10 mouse cellular contexts compared by ENCODE assay signal in genomic region chr6:87737921-87738626, GRCm38 (mm10). TPM values are rescaled to one million over a fixed set of nuclear protein-coding genes. Genes with fewer than 3 reads are reported as not detected.
DNase-seq lines count a peak whose midpoint lies in the region; ATAC-seq lines count a peak whose summit lies in the region.
"Had no signal": no experiment of that assay in that cellular context is flagged by ENCODE, and none has a peak within 500 bp of the region (broad histone marks: within the 10 kb centered on the region; RNA-seq: fewer than 3 reads in every experiment).

No protein-coding gene starts in this region.

- H3K36me3 ChIP-seq in forebrain, embryonic 13.5 days (ENCODE audit: poor library complexity, severe bottlenecking) = no peaks in the 10 kb centered on the region
- no peaks in the 10 kb centered on the region for H3K36me3 ChIP-seq in forebrain, embryonic 14.5 days (ENCODE audit: control insufficient read depth, insufficient read depth, low read length)
- peaks cover 25% of the 10 kb centered on the region for H3K36me3 ChIP-seq in midbrain, embryonic 10.5 days
- H3K36me3 ChIP-seq in midbrain, embryonic 15.5 days (replicated peaks) = no peaks in the 10 kb centered on the region
- no peaks in the 10 kb centered on the region for H3K36me3 ChIP-seq in stomach, embryonic 14.5 days (ENCODE audit: control insufficient read depth, insufficient read depth, low read length)
- no peaks in the 10 kb centered on the region for H3K36me3 ChIP-seq in kidney, embryonic 16.5 days (ENCODE audit: insufficient read depth, low read length)
- H3K36me3 ChIP-seq: liver, embryonic 15.5 days had no signal

- H3K27ac ChIP-seq in forebrain, embryonic 13.5 days = no peak overlapping the region
- H3K27ac ChIP-seq in forebrain, embryonic 14.5 days (ENCODE audit: low read depth, low read length) = no peak overlapping the region
- H3K27ac ChIP-seq in midbrain, embryonic 10.5 days (replicated peaks) = peak overlapping the region; percentile 86
- H3K27ac ChIP-seq in midbrain, embryonic 15.5 days = no peak overlapping the region
- H3K27ac ChIP-seq in stomach, embryonic 14.5 days (ENCODE audit: low read length) = no peak overlapping the region
- H3K27ac ChIP-seq in kidney, embryonic 16.5 days (ENCODE audit: low read length) = no peak overlapping the region

- WGBS in forebrain, embryonic 13.5 days = 35% methylated on average over 4 of the region's 4 CpGs
- 31% methylated on average over 4 of the region's 4 CpGs for WGBS in forebrain, embryonic 14.5 days
- 30% methylated on average over 4 of the region's 4 CpGs for WGBS in midbrain, embryonic 10.5 days
- 28% methylated on average over 4 of the region's 4 CpGs for WGBS in midbrain, embryonic 15.5 days
- 66% methylated on average over 4 of the region's 4 CpGs for WGBS in stomach, embryonic 14.5 days
- WGBS in kidney, embryonic 16.5 days = 69% methylated on average over 4 of the region's 4 CpGs

- H3K9ac ChIP-seq in forebrain, embryonic 13.5 days = 0 out of 2 replicates have a peak overlapping the region, but pooled peaks have one; percentile 26
- H3K9ac ChIP-seq in forebrain, embryonic 14.5 days (ENCODE audit: low read length) = no peak overlapping the region
- no peak overlapping the region for H3K9ac ChIP-seq in midbrain, embryonic 15.5 days
- no peak overlapping the region for H3K9ac ChIP-seq in stomach, embryonic 14.5 days (replicated peaks; ENCODE audit: low read depth, low read length)
- no peak overlapping the region for H3K9ac ChIP-seq in kidney, embryonic 16.5 days (replicated peaks; ENCODE audit: low read length)
- H3K9ac ChIP-seq: liver, embryonic 15.5 days had no signal

- no peak for ATAC-seq in forebrain, embryonic 13.5 days
- ATAC-seq in forebrain, embryonic 14.5 days = no peak
- ATAC-seq in midbrain, embryonic 15.5 days (replicated peaks) = no peak
- ATAC-seq in stomach, embryonic 14.5 days (ENCODE audit: insufficient number of reproducible peaks, insufficient read depth, low FRiP score, low read depth) = 0 out of 2 replicates have a peak, but pooled peaks have one; percentile 15
- ATAC-seq in kidney, embryonic 16.5 days (ENCODE audit: low FRiP score, low TSS enrichment) = no peak
- ATAC-seq in frontal cortex, adult (ENCODE audit: low TSS enrichment) = no peak

- H3K9me3 ChIP-seq in forebrain, embryonic 13.5 days (replicated peaks) = no peaks in the 10 kb centered on the region
- H3K9me3 ChIP-seq in forebrain, embryonic 14.5 days (replicated peaks; ENCODE audit: control insufficient read depth, low read length) = no peaks in the 10 kb centered on the region
- H3K9me3 ChIP-seq in midbrain, embryonic 10.5 days (replicated peaks) = peaks cover 6% of the 10 kb centered on the region; the same call in 1 of the 2 replicates
- no peaks in the 10 kb centered on the region for H3K9me3 ChIP-seq in midbrain, embryonic 15.5 days
- H3K9me3 ChIP-seq in stomach, embryonic 14.5 days (ENCODE audit: control insufficient read depth, low read depth, low read length) = no peaks in the 10 kb centered on the region
- no peaks in the 10 kb centered on the region for H3K9me3 ChIP-seq in kidney, embryonic 16.5 days (ENCODE audit: low read length)
- H3K9me3 ChIP-seq: liver, embryonic 15.5 days had no signal

- peaks cover 10% of the 10 kb centered on the region for H3K4me1 ChIP-seq in forebrain, embryonic 13.5 days
- no peaks in the 10 kb centered on the region for H3K4me1 ChIP-seq in forebrain, embryonic 14.5 days (ENCODE audit: control insufficient read depth, insufficient read depth, low read length)
- peaks cover 56% of the 10 kb centered on the region for H3K4me1 ChIP-seq in midbrain, embryonic 10.5 days
- H3K4me1 ChIP-seq in midbrain, embryonic 15.5 days = peaks cover 8% of the 10 kb centered on the region
- H3K4me1 ChIP-seq in stomach, embryonic 14.5 days (ENCODE audit: control insufficient read depth, insufficient read depth, low read length) = peaks cover 7% of the 10 kb centered on the region; the same call in 1 of the 2 replicates
- H3K4me1 ChIP-seq in kidney, embryonic 16.5 days (ENCODE audit: insufficient read depth, low read length) = peaks cover 15% of the 10 kb centered on the region

- no peak for DNase-seq in forebrain, embryonic 14.5 days (ENCODE audit: low spot score)
- peak; percentile 87 for DNase-seq in midbrain, embryonic 10.5 days (ENCODE audit: low spot score)
- DNase-seq in liver = peak; percentile 51

- H3K27me3 ChIP-seq in forebrain, embryonic 13.5 days = peaks cover 31% of the 10 kb centered on the region
- H3K27me3 ChIP-seq in forebrain, embryonic 14.5 days (replicated peaks; ENCODE audit: control insufficient read depth, insufficient read depth, low read length) = peaks cover 14% of the 10 kb centered on the region
- H3K27me3 ChIP-seq in midbrain, embryonic 10.5 days (ENCODE audit: low read depth, poor library complexity, severe bottlenecking) = peaks cover 54% of the 10 kb centered on the region
- H3K27me3 ChIP-seq in midbrain, embryonic 15.5 days (replicated peaks) = peaks cover 6% of the 10 kb centered on the region
- H3K27me3 ChIP-seq in stomach, embryonic 14.5 days (ENCODE audit: control insufficient read depth, insufficient read depth, low read length) = no peaks in the 10 kb centered on the region
- H3K27me3 ChIP-seq in kidney, embryonic 16.5 days (ENCODE audit: insufficient read depth, low read length) = peaks cover 15% of the 10 kb centered on the region

- H3K4me3 ChIP-seq in forebrain, embryonic 13.5 days = no peak overlapping the region
- no peak overlapping the region for H3K4me3 ChIP-seq in forebrain, embryonic 14.5 days (ENCODE audit: low read depth, low read length)
- peak overlapping the region; percentile 15 for H3K4me3 ChIP-seq in midbrain, embryonic 10.5 days
- no peak overlapping the region for H3K4me3 ChIP-seq in midbrain, embryonic 15.5 days
- H3K4me3 ChIP-seq in stomach, embryonic 14.5 days (ENCODE audit: low read depth, low read length) = no peak overlapping the region
- H3K4me3 ChIP-seq in kidney, embryonic 16.5 days (ENCODE audit: low read length) = no peak overlapping the region
- H3K4me3 ChIP-seq: erythroblast, embryonic 14.5 days; liver, embryonic 15.5 days had no signal

- no peak overlapping the region for H3K4me2 ChIP-seq in forebrain, embryonic 13.5 days
- no peak overlapping the region for H3K4me2 ChIP-seq in forebrain, embryonic 14.5 days (ENCODE audit: low read length)
- H3K4me2 ChIP-seq in midbrain, embryonic 15.5 days = no peak overlapping the region
- H3K4me2 ChIP-seq in stomach, embryonic 14.5 days (replicated peaks; ENCODE audit: low read depth, low read length) = no peak overlapping the region
- H3K4me2 ChIP-seq in kidney, embryonic 16.5 days (replicated peaks; ENCODE audit: low read depth, low read length) = no peak overlapping the region
- H3K4me2 ChIP-seq: liver, embryonic 15.5 days had no signal

RNA-seq across cellular contexts. Expression of gene Efcc1, which starts 7.4 kb away (rescaled TPM):
- 0.96 and 1.1 TPM in 2 replicates for polyA plus RNA-seq in forebrain, embryonic 13.5 days (2015; fragmentation: Nextera tagmentation; extraction: Ambion mirVana)
- polyA plus RNA-seq in forebrain, embryonic 14.5 days (2014; fragmentation: Nextera tagmentation; extraction: Ambion mirVana) = 0.89 and 2.0 TPM in 2 replicates
- 5.4 and 7.2 TPM in 2 replicates for polyA plus RNA-seq in midbrain, embryonic 10.5 days (2016; fragmentation: Nextera tagmentation; extraction: Ambion mirVana)
- 5.4 and 6.7 TPM in 2 replicates for polyA plus RNA-seq in midbrain, embryonic 15.5 days (2015; fragmentation: Nextera tagmentation; extraction: Ambion mirVana)
- polyA plus RNA-seq in stomach, embryonic 14.5 days (2014; fragmentation: Nextera tagmentation; extraction: Ambion mirVana) = 2.2 TPM in 2 replicates
- 1.4 and 2.0 TPM in 2 replicates for polyA plus RNA-seq in kidney, embryonic 16.5 days (2015; fragmentation: Nextera tagmentation; extraction: Ambion mirVana)
- polyA plus RNA-seq: erythroblast, embryonic 14.5 days had no signal

RNA-seq across cellular contexts. Expression of gene Gp9, which starts 39.8 kb away (rescaled TPM):
- polyA plus RNA-seq in forebrain, embryonic 13.5 days (2015; fragmentation: Nextera tagmentation; extraction: Ambion mirVana) = 0.77 and 0.89 TPM in 2 replicates
- polyA plus RNA-seq in forebrain, embryonic 14.5 days (2014; fragmentation: Nextera tagmentation; extraction: Ambion mirVana) = 0.47 and 0.94 TPM in 2 replicates
- polyA plus RNA-seq in midbrain, embryonic 10.5 days (2016; fragmentation: Nextera tagmentation; extraction: Ambion mirVana) = 2.8 and 3.4 TPM in 2 replicates
- 0.93 and 1.0 TPM in 2 replicates for polyA plus RNA-seq in midbrain, embryonic 15.5 days (2015; fragmentation: Nextera tagmentation; extraction: Ambion mirVana)
- 0.68 and 0.80 TPM in 2 replicates for polyA plus RNA-seq in stomach, embryonic 14.5 days (2014; fragmentation: Nextera tagmentation; extraction: Ambion mirVana)
- 1.0 and 1.6 TPM in 2 replicates for polyA plus RNA-seq in kidney, embryonic 16.5 days (2015; fragmentation: Nextera tagmentation; extraction: Ambion mirVana)
